Comparison of ENCODE assay signal across 21 mouse cellular contexts in the genomic region with DNA sequence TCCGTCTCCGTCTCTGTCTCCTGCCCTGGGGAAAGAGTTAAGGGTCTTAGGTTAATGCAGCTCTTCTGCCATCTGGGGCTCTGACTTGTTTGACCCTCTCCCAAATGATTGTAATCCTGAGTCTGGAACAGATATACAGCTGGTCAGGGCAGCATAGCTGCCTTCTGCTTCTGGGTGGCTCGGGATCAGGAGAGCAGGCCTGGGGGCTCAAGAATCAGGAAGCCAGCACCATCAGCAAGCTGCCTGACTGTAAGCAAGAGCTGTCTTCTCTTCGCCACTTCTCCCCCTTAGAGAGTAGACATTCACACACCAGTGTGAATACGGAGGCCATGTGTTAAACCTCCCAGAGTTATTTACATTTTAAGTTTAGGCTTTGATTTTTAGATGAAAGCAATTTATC. TPM values are rescaled to one million over a fixed set of nuclear protein-coding genes. Genes with fewer than 3 reads are reported as not detected.
DNase-seq lines count a peak whose midpoint lies in the region; ATAC-seq and TF ChIP-seq lines count a peak whose summit lies in the region.
"Had no signal": no experiment of that assay in that cellular context is flagged by ENCODE, and none has a peak within 500 bp of the region (broad histone marks: within the 10 kb centered on the region; RNA-seq: fewer than 3 reads in every experiment).

No protein-coding gene starts in this region.

- TF ChIP-seq CTCF in testis, adult 2 months (IDR thresholded peaks at IDR 0.05; ENCODE audit: control insufficient read depth, insufficient read depth, insufficient replicate concordance, low read depth, low read length): no peak

- no peaks in the 10 kb centered on the region for H3K36me3 ChIP-seq in heart, embryonic 11.5 days (ENCODE audit: control insufficient read depth, insufficient read depth, low read length)
- H3K36me3 ChIP-seq in liver, embryonic 11.5 days (ENCODE audit: control insufficient read depth, insufficient read depth, low read length): no peaks in the 10 kb centered on the region
- H3K36me3 ChIP-seq in liver, embryonic 12.5 days: no peaks in the 10 kb centered on the region
- H3K36me3 ChIP-seq in testis, adult 2 months (ENCODE audit: control insufficient read depth, insufficient read depth, low read length): no peaks in the 10 kb centered on the region
- H3K36me3 ChIP-seq: heart, embryonic 12.5 days; limb, embryonic 12.5 days; liver, embryonic 13.5 days had no signal

- no peak overlapping the region for H3K9ac ChIP-seq in heart, embryonic 11.5 days (ENCODE audit: low read depth, low read length)
- H3K9ac ChIP-seq in liver, embryonic 11.5 days (ENCODE audit: low read depth, low read length): no peak overlapping the region
- no peak overlapping the region for H3K9ac ChIP-seq in liver, embryonic 12.5 days
- H3K9ac ChIP-seq: heart, embryonic 12.5 days; limb, embryonic 12.5 days; liver, embryonic 13.5 days had no signal

- peaks cover 4% of the 10 kb centered on the region; the same call in 1 of the 2 replicates for H3K9me3 ChIP-seq in heart, embryonic 11.5 days (replicated peaks; ENCODE audit: control insufficient read depth, low read length)
- no peaks in the 10 kb centered on the region; the same call in 1 of the 2 replicates for H3K9me3 ChIP-seq in liver, embryonic 11.5 days (ENCODE audit: control insufficient read depth, low read length)
- no peaks in the 10 kb centered on the region for H3K9me3 ChIP-seq in liver, embryonic 12.5 days (replicated peaks)
- H3K9me3 ChIP-seq: liver, embryonic 13.5 days had no signal

- DNase-seq in heart, adult 11 months: peak; percentile 63
- DNase-seq in liver, embryonic 11.5 days (ENCODE audit: low spot score): peak; percentile 29
- no peak for DNase-seq in testis, postnatal 10 days (ENCODE audit: low spot score)
- no peak for DNase-seq in cerebellum, postnatal 25 days
- DNase-seq in kidney, adult 8-10 months: no peak
- DNase-seq: adrenal gland, postnatal 25 days; cerebellum, adult 8-10 months; gastrocnemius, adult 2 months; heart, postnatal 10 days; kidney, postnatal 36 days; layer of hippocampus, postnatal 36 days; liver, embryonic 13.5 days; lung, adult 2 months; lung, postnatal 4 days; thymus, postnatal 36 days had no signal

- WGBS in heart, embryonic 11.5 days (ENCODE audit: insufficient replicate concordance): 51% methylated on average over 5 of the region's 5 CpGs
- 52% methylated on average over 5 of the region's 5 CpGs for WGBS in liver, embryonic 11.5 days
- WGBS in liver, embryonic 12.5 days (ENCODE audit: insufficient replicate concordance): 55% methylated on average over 5 of the region's 5 CpGs

- H3K4me2 ChIP-seq in heart, embryonic 11.5 days: no peak overlapping the region
- no peak overlapping the region for H3K4me2 ChIP-seq in liver, embryonic 11.5 days
- H3K4me2 ChIP-seq in liver, embryonic 12.5 days: no peak overlapping the region
- H3K4me2 ChIP-seq: liver, embryonic 13.5 days had no signal

- no peak for ATAC-seq in heart, embryonic 11.5 days (replicated peaks; ENCODE audit: insufficient number of reproducible peaks, low FRiP score, low TSS enrichment)
- ATAC-seq in liver, embryonic 11.5 days (replicated peaks; ENCODE audit: low FRiP score): no peak
- ATAC-seq in liver, embryonic 12.5 days: no peak
- ATAC-seq: forebrain, embryonic 14.5 days had no signal

- H3K27me3 ChIP-seq in heart, embryonic 11.5 days (ENCODE audit: control insufficient read depth, insufficient read depth, low read length): no peaks in the 10 kb centered on the region
- H3K27me3 ChIP-seq in liver, embryonic 11.5 days (replicated peaks; ENCODE audit: control insufficient read depth, insufficient read depth, low read length): no peaks in the 10 kb centered on the region; the same call in 1 of the 2 replicates
- peaks cover 17% of the 10 kb centered on the region; the same call in 1 of the 2 replicates for H3K27me3 ChIP-seq in liver, embryonic 12.5 days (replicated peaks)
- H3K27me3 ChIP-seq in testis, adult 2 months (ENCODE audit: control insufficient read depth, insufficient read depth, low read length): no peaks in the 10 kb centered on the region
- H3K27me3 ChIP-seq: liver, embryonic 13.5 days had no signal

- H3K27ac ChIP-seq in heart, embryonic 11.5 days (ENCODE audit: low read depth, low read length): no peak overlapping the region
- H3K27ac ChIP-seq in liver, embryonic 11.5 days (ENCODE audit: low read depth, low read length): no peak overlapping the region
- no peak overlapping the region for H3K27ac ChIP-seq in liver, embryonic 12.5 days
- no peak overlapping the region for H3K27ac ChIP-seq in testis, adult 2 months (ENCODE audit: control insufficient read depth, insufficient read depth, low read depth, low read length)
- H3K27ac ChIP-seq: gastrocnemius, adult 2 months; limb, embryonic 12.5 days; liver, embryonic 13.5 days had no signal

- TF ChIP-seq POLR2A in testis, adult 2 months (IDR thresholded peaks at IDR 0.05; ENCODE audit: control insufficient read depth, low read depth, low read length): no peak

- no peak overlapping the region for H3K4me3 ChIP-seq in heart, embryonic 11.5 days (ENCODE audit: low read depth, low read length)
- no peak overlapping the region for H3K4me3 ChIP-seq in liver, embryonic 11.5 days (ENCODE audit: low read depth, low read length)
- H3K4me3 ChIP-seq in liver, embryonic 12.5 days: no peak overlapping the region
- H3K4me3 ChIP-seq in testis, adult 2 months (ENCODE audit: control insufficient read depth, low read depth, low read length): peak overlapping the region; percentile 27
- H3K4me3 ChIP-seq: gastrocnemius, adult 2 months; liver, embryonic 13.5 days had no signal

- H3K4me1 ChIP-seq in heart, embryonic 11.5 days (ENCODE audit: control insufficient read depth, insufficient read depth, low read length): 0 out of 2 replicates have a peak, but pooled peaks cover 2% of the 10 kb centered on the region
- no peaks in the 10 kb centered on the region for H3K4me1 ChIP-seq in liver, embryonic 11.5 days (replicated peaks; ENCODE audit: control insufficient read depth, insufficient read depth, low read length)
- H3K4me1 ChIP-seq in liver, embryonic 12.5 days: no peaks in the 10 kb centered on the region
- H3K4me1 ChIP-seq in testis, adult 2 months (ENCODE audit: control insufficient read depth, insufficient read depth, low read length): peaks cover 2% of the 10 kb centered on the region
- H3K4me1 ChIP-seq: liver, embryonic 13.5 days had no signal

RNA-seq across cellular contexts. Expression of a gene that starts 25.9 kb away (rescaled TPM):
- 0.37 and 0.65 TPM in 2 replicates for polyA plus RNA-seq in heart, embryonic 11.5 days (2014; fragmentation: Nextera tagmentation; extraction: Ambion mirVana)
- 1.9 and 2.0 TPM in 2 replicates for polyA plus RNA-seq in liver, embryonic 11.5 days (2014; fragmentation: Nextera tagmentation; extraction: Ambion mirVana)
- 0.63 and 0.98 TPM in 2 replicates for polyA plus RNA-seq in liver, embryonic 12.5 days (2016; fragmentation: Nextera tagmentation; extraction: Ambion mirVana)
- not detected in 2 replicates for polyA plus RNA-seq in testis, adult 2 months (2012; rRNA removed)

Comparison
In these comparisons a context has a peak if more than half of its experiments do, and no peak if none do; other contexts are left out.
1. DNase-seq: peak in heart, adult 11 months (single experiment) and liver, embryonic 11.5 days (single experiment); none in testis, postnatal 10 days (single experiment), cerebellum, postnatal 25 days (0 of 2) and kidney, adult 8-10 months (0 of 2).